Mouse (Mus musculus): ENCODE measurements at regions not wholly inside any gene's neighbourhood (a gene's known extent, or its start where the extent isn't known, plus 50 kb on each side); places are given as distances from the start of the nearest gene placed in this dataset.

- DNase-seq (ENCODE audit: low spot score): no peak
Observed at GRCm38 (mm10) chr10:92336138-92336537, 386.1 kb downstream of the Nedd1 start.

- DNase-seq (ENCODE audit: low spot score): no peak
Observed at GRCm38 (mm10) chr10:92335141-92335540, 387.1 kb downstream of the Nedd1 start.

- DNase-seq (ENCODE audit: low spot score): no peak
Observed at GRCm38 (mm10) chr10:92333869-92334268, 388.4 kb downstream of the Nedd1 start.

- DNase-seq (ENCODE audit: low spot score): no peak
Observed at GRCm38 (mm10) chr10:92333042-92333774, 389.0 kb downstream of the Nedd1 start.

GRCm38 (mm10) chr10:92330150-92330549, 392.1 kb downstream of the Nedd1 start:
- DNase-seq (ENCODE audit: low spot score): no peak

- DNase-seq (ENCODE audit: low spot score): no peak
Observed at GRCm38 (mm10) chr10:92329661-92330060, 392.6 kb downstream of the Nedd1 start.

- DNase-seq (ENCODE audit: low spot score): no peak
Observed at GRCm38 (mm10) chr10:92325284-92325989, 396.8 kb downstream of the Nedd1 start.

GRCm38 (mm10) chr10:92314606-92315005, 407.6 kb downstream of the Nedd1 start:
- DNase-seq (ENCODE audit: low spot score): no peak

- no peak for DNase-seq (ENCODE audit: low spot score)
Observed at GRCm38 (mm10) chr10:92312278-92312677, 409.9 kb downstream of the Nedd1 start.

GRCm38 (mm10) chr10:92308643-92309042, 413.6 kb downstream of the Nedd1 start:
- no peak for DNase-seq (ENCODE audit: low spot score)

- peak; percentile 4 for DNase-seq (ENCODE audit: low spot score)
Observed at GRCm38 (mm10) chr10:92307861-92308260, 414.4 kb downstream of the Nedd1 start.

- no peak for DNase-seq (ENCODE audit: low spot score)
Observed at GRCm38 (mm10) chr10:92298693-92299092, 423.5 kb downstream of the Nedd1 start.

GRCm38 (mm10) chr10:92296837-92297236, 425.4 kb downstream of the Nedd1 start:
- no peak for DNase-seq (ENCODE audit: low spot score)

GRCm38 (mm10) chr10:92296303-92296702, 425.9 kb downstream of the Nedd1 start:
- no peak for DNase-seq (ENCODE audit: low spot score)

GRCm38 (mm10) chr10:92293261-92293660, 429.0 kb downstream of the Nedd1 start:
- DNase-seq (ENCODE audit: low spot score): no peak

GRCm38 (mm10) chr10:92289230-92289629, 433.0 kb downstream of the Nedd1 start:
- DNase-seq (ENCODE audit: low spot score): no peak

GRCm38 (mm10) chr10:92284231-92284630, 438.0 kb downstream of the Nedd1 start:
- DNase-seq (ENCODE audit: low spot score): no peak

- DNase-seq (ENCODE audit: low spot score): no peak
Observed at GRCm38 (mm10) chr10:92277981-92278380, 444.2 kb downstream of the Nedd1 start.

GRCm38 (mm10) chr10:92257815-92258214, 464.4 kb downstream of the Nedd1 start:
- DNase-seq (ENCODE audit: low spot score): no peak

GRCm38 (mm10) chr10:92248648-92249047, 473.6 kb downstream of the Nedd1 start:
- DNase-seq (ENCODE audit: low spot score): no peak

GRCm38 (mm10) chr10:92247449-92247805, 474.8 kb downstream of the Nedd1 start:
- no peak for DNase-seq (ENCODE audit: low spot score)

GRCm38 (mm10) chr10:92246785-92247448, 475.3 kb downstream of the Nedd1 start:
- DNase-seq (ENCODE audit: low spot score): no peak
